Mouse (Mus musculus): ENCODE measurements at regions not wholly inside any gene's neighbourhood (a gene's known extent, or its start where the extent isn't known, plus 50 kb on each side); places are given as distances from the start of the nearest gene placed in this dataset.
A peak's percentile ranks its signal among the peaks of the same experiment; 100 is the strongest.

DNA sequence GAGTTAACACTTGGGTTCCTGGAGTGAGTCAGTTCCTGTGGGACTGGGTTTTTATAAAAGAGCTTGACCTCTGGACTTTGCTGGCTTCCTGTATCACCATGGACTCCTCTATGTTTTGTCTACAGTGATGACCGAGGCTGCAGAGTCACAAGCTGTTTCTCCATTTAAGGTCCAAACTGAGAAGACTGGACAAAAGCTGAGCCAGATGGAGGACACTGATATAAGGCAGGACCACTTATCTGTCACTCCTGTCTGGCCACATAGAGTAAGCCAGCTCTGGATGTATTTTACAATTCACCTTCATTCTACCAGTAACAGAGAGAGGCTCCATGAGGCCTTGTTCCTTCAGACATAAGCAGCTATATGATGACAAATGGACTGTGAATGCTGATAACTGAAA lies 202.7 kb downstream of the Pik3r1 start:
- no peak for DNase-seq (ENCODE audit: low spot score in 2 of 2)

DNA sequence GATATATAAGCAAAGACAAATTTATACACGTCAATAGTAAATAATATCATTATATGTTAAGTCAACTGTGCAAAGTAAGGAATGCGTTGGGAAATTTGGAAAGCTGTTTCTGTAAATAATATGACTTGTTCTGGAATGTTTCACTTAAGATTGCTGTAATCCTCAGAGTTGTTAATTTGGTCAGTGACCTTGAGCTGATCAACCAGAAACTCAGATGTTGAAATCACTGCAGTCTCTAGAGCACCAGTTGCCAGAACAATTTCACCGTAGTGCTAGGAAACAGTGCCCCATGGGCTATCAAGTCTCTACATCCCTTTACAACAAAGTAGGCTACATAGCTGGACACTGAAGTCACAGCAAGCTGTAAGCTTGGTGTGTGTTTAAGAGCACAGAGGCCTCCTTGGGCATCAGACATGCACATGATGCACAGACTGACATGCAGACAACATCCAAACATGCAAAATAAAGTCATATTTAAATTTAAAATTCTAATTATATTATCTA lies 212.6 kb downstream of the Pik3r1 start:
- no peak for DNase-seq (ENCODE audit: low spot score in 2 of 2)

- DNase-seq (ENCODE audit: low spot score in 2 of 2), result peak; percentile 39 to 53
Measured at GRCm38 (mm10) chr13:101553131-101553549, 214.9 kb downstream of the Pik3r1 start.

DNA sequence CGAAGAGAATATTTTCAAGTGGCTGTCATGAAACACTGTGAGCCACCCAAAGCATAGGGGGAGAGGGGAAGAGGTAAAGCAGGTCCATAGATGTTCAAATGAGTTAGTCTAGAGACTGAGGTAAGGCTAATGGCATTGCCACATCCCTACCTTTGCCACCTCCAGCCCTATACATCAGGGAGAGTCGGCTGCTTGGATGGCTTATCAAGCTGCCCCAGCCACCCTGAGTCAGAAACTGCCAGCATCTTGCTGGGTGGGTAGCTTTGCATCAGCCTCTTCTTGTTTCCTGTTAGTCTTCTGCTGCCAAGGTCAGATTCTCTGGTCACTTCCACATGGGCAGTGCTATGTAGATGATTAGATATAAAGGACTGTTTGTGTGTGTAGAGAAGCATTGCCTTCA lies 215.6 kb downstream of the Pik3r1 start:
- no peak for DNase-seq (ENCODE audit: low spot score in 2 of 2)

DNA sequence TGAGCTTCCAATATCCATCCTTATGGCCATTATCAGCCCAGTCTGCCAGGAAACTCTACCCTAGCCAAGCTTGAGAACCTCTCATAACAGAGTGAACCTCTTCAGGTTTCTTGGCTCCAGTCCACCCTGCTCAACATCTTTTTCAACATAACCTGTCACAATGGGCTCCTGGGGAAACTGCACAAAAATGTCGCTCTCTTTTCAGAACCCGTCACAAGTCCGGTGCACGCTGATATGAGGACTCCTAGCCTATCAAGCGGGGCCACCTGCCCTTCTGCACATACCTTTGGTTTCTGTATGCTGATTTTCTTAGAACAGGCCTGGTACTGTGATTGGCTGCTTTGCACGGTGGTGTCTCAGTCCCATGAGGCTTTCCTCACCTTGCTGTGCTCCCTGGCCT lies 216.9 kb downstream of the Pik3r1 start:
- no peak for DNase-seq (ENCODE audit: low spot score in 2 of 2)

GRCm38 (mm10) chr13:101550526-101550925 lies 217.5 kb downstream of the Pik3r1 start:
- DNase-seq (ENCODE audit: low spot score in 2 of 2), result no peak

DNA sequence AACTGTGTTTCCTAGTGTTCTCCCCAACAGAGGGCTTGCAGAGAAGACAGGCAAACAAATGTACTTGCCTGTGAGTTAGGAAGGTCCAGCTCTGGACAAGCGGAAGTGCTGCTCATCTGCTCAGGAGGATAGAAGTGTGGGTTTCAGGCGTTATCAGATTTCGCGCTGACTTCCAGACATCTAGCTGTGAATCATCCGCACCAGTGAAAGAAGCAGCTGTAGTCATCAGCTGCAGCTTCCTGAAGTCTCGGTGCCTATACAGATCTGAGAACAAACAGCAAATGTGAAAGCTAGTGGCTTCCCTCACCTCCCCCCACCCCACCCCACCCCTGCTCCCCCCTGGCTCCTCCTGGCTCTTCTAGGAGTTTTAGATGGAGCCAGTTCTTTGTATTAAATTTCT lies 220.1 kb downstream of the Pik3r1 start:
- DNase-seq (ENCODE audit: low spot score in 2 of 2), result peak in 1 of 2 experiments; percentile 35

DNA sequence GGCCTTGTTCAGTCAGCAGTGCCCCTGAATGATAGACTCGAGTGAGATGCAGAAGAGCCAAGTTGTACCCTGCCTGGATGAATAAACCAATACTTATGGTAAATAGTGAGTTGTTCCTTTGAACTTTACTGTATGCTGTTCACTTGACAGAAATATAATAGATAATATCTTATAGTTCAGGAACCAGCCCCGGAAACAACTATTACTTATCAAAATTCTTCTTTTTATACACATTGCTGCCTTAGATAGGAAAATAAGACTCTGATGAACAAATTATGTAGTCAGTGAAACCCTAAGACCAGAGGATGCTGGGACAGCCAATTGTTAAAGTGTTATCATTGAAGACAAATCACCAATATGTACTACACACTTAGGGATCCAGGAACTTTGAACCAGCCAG lies 220.7 kb downstream of the Pik3r1 start:
- no peak for DNase-seq (ENCODE audit: low spot score in 2 of 2)

GRCm38 (mm10) chr13:101545344-101546181 lies 222.5 kb downstream of the Pik3r1 start:
- no peak for DNase-seq (ENCODE audit: low spot score in 2 of 2)

DNA sequence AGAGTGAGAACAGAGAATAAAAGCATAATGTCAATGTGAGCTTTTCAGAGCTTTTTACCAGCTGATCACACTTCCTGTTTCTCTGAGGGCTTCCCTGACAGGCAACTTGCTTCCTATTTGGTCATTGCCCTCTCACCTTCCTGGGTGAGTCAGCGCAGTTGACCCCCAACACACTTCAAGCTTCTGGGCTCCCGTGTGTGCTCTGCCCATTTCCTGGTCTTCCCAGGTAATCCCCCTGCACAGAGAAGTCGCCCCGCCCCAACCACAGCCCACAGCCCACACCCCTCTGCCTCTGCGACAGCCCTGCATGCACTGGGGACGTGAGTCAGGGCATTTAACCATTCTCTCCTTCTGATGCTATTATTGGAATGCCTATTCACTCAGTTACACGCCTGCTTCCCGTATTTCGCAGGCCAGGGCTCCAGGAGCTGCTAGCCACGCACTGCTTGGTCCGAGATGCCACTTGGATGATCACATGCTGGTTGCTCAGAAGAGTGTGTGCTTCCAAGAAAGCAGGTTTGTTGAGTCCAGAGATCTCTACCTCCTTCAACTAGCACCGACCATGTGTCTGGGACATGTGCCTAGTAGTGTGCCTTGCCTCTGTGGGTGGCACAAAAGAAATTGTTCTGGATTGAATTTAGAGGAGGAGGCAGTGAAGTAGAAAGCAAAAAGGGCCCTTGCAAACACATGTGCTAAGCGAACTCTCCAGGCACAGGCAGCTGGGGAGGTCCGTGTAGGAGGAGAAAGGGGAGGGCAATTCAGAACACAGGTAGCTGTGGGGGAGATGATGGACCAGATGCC lies 227.4 kb downstream of the Pik3r1 start:
- DNase-seq (ENCODE audit: low spot score in 2 of 2), result peak; percentile 59 to 77

GRCm38 (mm10) chr13:101538110-101538509 lies 229.9 kb downstream of the Pik3r1 start:
- no peak for DNase-seq (ENCODE audit: low spot score in 2 of 2)

DNA sequence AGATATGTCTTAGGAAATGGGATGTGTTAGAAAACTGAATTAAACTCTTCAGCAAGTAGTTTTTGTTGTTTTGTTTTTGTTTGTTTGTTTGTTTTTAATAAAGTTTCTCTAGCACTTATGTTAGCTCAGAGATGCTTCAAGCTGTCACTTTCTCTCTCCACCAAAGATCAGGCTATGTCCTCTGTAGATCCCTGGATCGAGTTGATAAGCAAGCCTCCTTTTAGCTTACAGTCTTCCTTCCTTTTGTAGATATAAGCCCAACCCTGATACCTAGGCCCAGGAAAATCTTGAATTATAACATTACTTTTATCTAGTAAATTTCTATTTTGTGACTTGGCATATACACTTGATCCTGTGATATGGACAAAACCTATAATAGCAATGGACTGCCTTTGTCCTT lies 232.0 kb downstream of the Pik3r1 start:
- DNase-seq (ENCODE audit: low spot score in 2 of 2), result no peak

DNA sequence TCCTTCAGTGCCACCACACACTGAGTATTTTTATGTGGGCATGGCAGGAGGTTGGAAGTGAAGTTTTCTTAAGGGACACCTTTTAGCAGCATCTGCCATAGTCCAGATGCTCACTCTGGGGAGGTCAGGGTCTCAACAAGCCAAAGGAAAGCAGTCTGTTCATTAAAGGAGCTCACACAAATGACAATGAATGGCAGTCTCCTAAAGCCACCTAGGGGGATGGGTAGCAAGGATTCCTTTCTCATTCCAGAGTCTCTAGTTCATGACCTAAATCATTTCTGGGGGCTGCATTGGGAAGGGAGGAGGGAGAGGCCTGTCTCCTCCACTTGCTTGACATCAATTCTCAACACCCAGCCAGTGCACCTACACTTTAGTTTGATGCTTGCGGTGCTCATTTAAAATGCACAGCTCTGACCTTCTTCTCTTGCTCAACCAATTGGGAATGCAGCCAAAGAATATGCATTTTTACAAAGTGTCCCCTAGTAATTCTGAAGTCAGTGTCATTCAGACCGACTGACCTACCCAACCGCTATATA lies 232.6 kb downstream of the Pik3r1 start:
- DNase-seq (ENCODE audit: low spot score in 2 of 2), result no peak

- DNase-seq (ENCODE audit: low spot score in 2 of 2), result no peak
Measured at GRCm38 (mm10) chr13:101534490-101534889, 233.5 kb downstream of the Pik3r1 start.

GRCm38 (mm10) chr13:101532913-101533312 lies 235.1 kb downstream of the Pik3r1 start:
- DNase-seq (ENCODE audit: low spot score in 2 of 2), result no peak

DNA sequence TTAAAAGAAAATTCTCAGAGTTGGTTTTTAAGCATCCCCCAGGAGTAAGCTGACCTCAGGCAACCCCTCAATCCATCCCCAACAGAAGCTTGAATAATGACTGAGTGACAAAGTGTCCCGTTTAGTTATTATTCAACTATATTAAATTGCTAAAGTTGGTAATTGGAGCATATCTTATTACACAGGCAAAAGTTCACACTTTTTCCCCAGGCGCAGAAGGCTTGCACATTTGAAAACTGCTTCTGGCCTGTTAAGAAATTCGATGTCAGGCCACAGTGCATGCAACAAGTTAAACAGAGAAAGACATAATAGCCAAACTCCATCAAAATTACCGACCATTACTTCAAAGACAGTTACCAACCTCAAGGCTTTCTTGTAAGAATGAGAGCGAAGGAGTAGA lies 240.3 kb downstream of the Pik3r1 start:
- DNase-seq (ENCODE audit: low spot score in 2 of 2), result no peak

GRCm38 (mm10) chr13:101524781-101525180 lies 243.2 kb downstream of the Pik3r1 start:
- DNase-seq (ENCODE audit: low spot score in 2 of 2), result no peak

- DNase-seq (ENCODE audit: low spot score in 2 of 2), result no peak
Measured at GRCm38 (mm10) chr13:101524223-101524622, 243.8 kb downstream of the Pik3r1 start.

DNA sequence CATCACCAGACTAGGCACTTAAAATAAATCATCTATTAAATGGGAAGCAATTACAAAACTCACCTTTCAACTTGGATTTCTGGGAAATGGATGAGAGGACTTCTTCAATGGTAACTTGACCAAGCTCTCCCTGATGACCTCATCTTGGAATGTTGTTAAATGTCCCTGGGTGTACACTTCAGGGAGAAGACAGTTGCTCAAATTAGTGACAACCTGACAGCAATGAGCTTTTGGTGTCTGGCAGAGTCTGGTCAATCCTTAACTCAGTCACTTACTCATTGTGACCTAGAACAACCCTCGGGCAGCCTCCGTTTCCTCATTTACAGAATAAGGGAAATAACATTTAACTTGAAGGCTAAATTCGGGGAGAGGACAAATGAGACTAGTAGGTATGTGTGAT lies 244.5 kb downstream of the Pik3r1 start:
- no peak for DNase-seq (ENCODE audit: low spot score in 2 of 2)

DNA sequence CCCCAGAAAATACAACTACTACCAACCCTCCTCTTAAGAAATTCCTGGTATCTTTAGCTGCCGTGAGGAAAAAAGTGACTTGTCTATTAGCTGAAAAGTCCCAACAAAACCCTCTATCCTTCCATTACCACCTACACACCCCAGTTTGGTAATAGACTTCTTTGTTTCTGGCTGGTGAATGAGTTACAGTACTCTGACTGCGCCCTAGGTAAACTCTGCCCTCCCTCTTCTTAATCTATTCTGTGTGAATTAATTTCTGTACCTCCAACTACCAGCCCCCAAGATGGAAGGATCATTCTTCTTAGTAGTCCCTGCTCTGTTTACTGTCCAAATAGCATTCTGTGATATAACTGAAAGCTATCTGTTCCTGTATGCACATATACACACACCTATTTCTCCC lies 245.4 kb downstream of the Pik3r1 start:
- no peak for DNase-seq (ENCODE audit: low spot score in 2 of 2)

DNA sequence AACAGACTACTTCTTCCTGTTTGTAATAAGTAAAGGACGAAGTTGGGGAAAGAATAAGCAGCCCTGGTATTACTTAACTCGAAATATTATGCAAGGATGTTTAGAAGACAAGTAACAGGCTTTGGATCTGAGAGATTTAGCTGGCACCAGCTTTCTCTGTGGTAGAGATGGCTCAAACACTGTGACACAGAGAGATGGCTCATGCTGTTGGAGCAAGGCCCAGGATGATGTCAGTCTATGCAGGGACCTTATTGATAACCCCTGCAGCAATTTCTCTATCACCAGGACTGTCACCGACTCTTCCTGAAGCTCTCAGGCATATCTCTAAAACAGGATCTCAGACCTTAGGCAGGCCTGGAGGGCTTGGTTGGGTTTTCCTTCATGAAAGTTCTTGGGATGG lies 254.7 kb downstream of the Pik3r1 start:
- DNase-seq (ENCODE audit: low spot score in 2 of 2), result no peak

- DNase-seq (ENCODE audit: low spot score in 2 of 2), result peak in 1 of 2 experiments; percentile 49
Measured at GRCm38 (mm10) chr13:101509946-101510345, 258.1 kb downstream of the Pik3r1 start.

All from left cerebral cortex, adult 18-20 months (tissue).